Comparison of ENCODE assay signal across 8 mouse cellular contexts in genomic region chr5:74195614-74196306, GRCm38 (mm10). TPM values are rescaled to one million over a fixed set of nuclear protein-coding genes. Genes with fewer than 3 reads are reported as not detected.
A peak's percentile ranks its signal among the peaks of the same experiment; 100 is the strongest.
DNase-seq lines count a peak whose midpoint lies in the region; ATAC-seq lines count a peak whose summit lies in the region.

No protein-coding gene starts in this region.

- DNase-seq in CD4-positive helper T cell, adult 2 months (ENCODE audit: low read depth, low spot score): peak; percentile 24
- peak; percentile 70 for DNase-seq in limb, embryonic 10.5 days (ENCODE audit: low spot score)
- peak; percentile 41 for DNase-seq in retina, postnatal 1 day
- DNase-seq in left cerebral cortex, postnatal 25 days (ENCODE audit: low spot score in 2 of 2): no peak

- H3K36me3 ChIP-seq in erythroblast, embryonic 14.5 days (ENCODE audit: control insufficient read depth): no peaks in the 10 kb centered on the region; the same call in 1 of the 2 replicates
- H3K36me3 ChIP-seq in embryonic facial prominence, embryonic 13.5 days: peaks cover 36% of the 10 kb centered on the region
- H3K36me3 ChIP-seq in limb, embryonic 10.5 days: peaks cover 43% of the 10 kb centered on the region

- peak overlapping the region; percentile 96 for H3K9ac ChIP-seq in embryonic facial prominence, embryonic 13.5 days

- peak overlapping the region; percentile 83 for H3K4me2 ChIP-seq in embryonic facial prominence, embryonic 13.5 days

- intact Hi-C loops in left cerebral cortex, postnatal 25 days (cut with DNase I): loop anchor here (2.0 to 10.0 kb wide), 4 partner anchors 82 to 171 kb away; partner anchors contain the start of gene Usp46

- ATAC-seq in erythroblast, adult 5-6 weeks (replicated peaks; ENCODE audit: low FRiP score, poor library complexity, severe bottlenecking): no peak
- ATAC-seq in embryonic facial prominence, embryonic 13.5 days (ENCODE audit: insufficient number of reproducible peaks, insufficient read depth, low FRiP score, low TSS enrichment, low read depth): peak; percentile 13; the same call in 1 of the 2 replicates
- ATAC-seq in CD4-positive, CD25-positive, alpha-beta regulatory T cell, adult 4 months: no peak

- peak overlapping the region; percentile 91 for H3K27ac ChIP-seq in embryonic facial prominence, embryonic 13.5 days
- H3K27ac ChIP-seq in limb, embryonic 10.5 days: peak overlapping the region; percentile 96

- peak overlapping the region; percentile 67 for H3K4me3 ChIP-seq in erythroblast, embryonic 14.5 days (replicated peaks)
- peak overlapping the region; percentile 75 for H3K4me3 ChIP-seq in embryonic facial prominence, embryonic 13.5 days
- peak overlapping the region; percentile 88 for H3K4me3 ChIP-seq in limb, embryonic 10.5 days

- no peaks in the 10 kb centered on the region for H3K9me3 ChIP-seq in erythroblast, embryonic 14.5 days (ENCODE audit: control insufficient read depth, low read length)
- H3K9me3 ChIP-seq in embryonic facial prominence, embryonic 13.5 days: no peaks in the 10 kb centered on the region
- H3K9me3 ChIP-seq in limb, embryonic 10.5 days (replicated peaks): no peaks in the 10 kb centered on the region

- peaks cover 61% of the 10 kb centered on the region for H3K27me3 ChIP-seq in erythroblast, embryonic 14.5 days (ENCODE audit: control insufficient read depth)
- H3K27me3 ChIP-seq in embryonic facial prominence, embryonic 13.5 days: 0 out of 2 replicates have a peak, but pooled peaks cover 3% of the 10 kb centered on the region
- 0 out of 2 replicates have a peak, but pooled peaks cover 5% of the 10 kb centered on the region for H3K27me3 ChIP-seq in limb, embryonic 10.5 days (ENCODE audit: low read depth, poor library complexity, severe bottlenecking)

- H3K4me1 ChIP-seq in erythroblast, embryonic 14.5 days (ENCODE audit: control insufficient read depth): peaks cover 23% of the 10 kb centered on the region
- peaks cover 72% of the 10 kb centered on the region for H3K4me1 ChIP-seq in embryonic facial prominence, embryonic 13.5 days
- H3K4me1 ChIP-seq in limb, embryonic 10.5 days: peaks cover 78% of the 10 kb centered on the region

- under 1% methylated on average over 27 of the region's 27 CpGs for WGBS in embryonic facial prominence, embryonic 13.5 days
- under 1% methylated on average over 27 of the region's 27 CpGs for WGBS in limb, embryonic 10.5 days

RNA-seq across cellular contexts. Expression of gene Rasl11b, which starts 0.7 kb away (rescaled TPM):
- polyA plus RNA-seq in erythroblast, embryonic 14.5 days (2012): 0.03 TPM in 1 of 2 replicates, not detected in the other
- 0.58 and 0.63 TPM in 2 replicates for total RNA-seq in erythroblast, adult 5-6 weeks (2015; ENCODE audit: low replicate concordance)
- total RNA-seq in erythroblast, adult 5-6 weeks (2017; ENCODE audit: low replicate concordance): 0.70 TPM in 1 of 2 replicates, not detected in the other
- 148 and 177 TPM in 2 replicates for polyA plus RNA-seq in embryonic facial prominence, embryonic 13.5 days (2015; fragmentation: Nextera tagmentation; extraction: Ambion mirVana)
- polyA plus RNA-seq in limb, embryonic 10.5 days (2016; fragmentation: Nextera tagmentation; extraction: Ambion mirVana): 40.7 and 91.2 TPM in 2 replicates
- 1 to 10 TPM; 3.4 to 5.0 TPM for polyA plus RNA-seq in CD4-positive, CD25-positive, alpha-beta regulatory T cell, adult 4 months (2017; shearing (Covaris generic))
- 10 to 100 TPM; 93.2 to 97.6 TPM for total RNA-seq in left cerebral cortex, postnatal 25 days (2021)

Comparison
In these comparisons a context has a peak if more than half of its experiments do, and no peak if none do; other contexts are left out.
1. DNase-seq: peak in CD4-positive helper T cell, adult 2 months (single experiment), limb, embryonic 10.5 days (single experiment) and retina, postnatal 1 day (single experiment); none in left cerebral cortex, postnatal 25 days (0 of 2).
2. Peak in every context shown above with its lines, with median percentiles within 50 percentile points of each other: H3K4me3 ChIP-seq.